Mouse (Mus musculus) forebrain, postnatal 0 days (tissue): ENCODE data around the gene Pusl1. TPM values are rescaled to one million over a fixed set of nuclear protein-coding genes. Genes with fewer than 3 reads are reported as not detected.

Source experiments
- ATAC-seq: fragments of 200-750 bp; cut with Nextera tagmentation; 2 replicates; pipeline ENCODE4 v1.8.0; 2017; ENCODE audit warnings: mild to moderate bottlenecking, moderate library complexity
- DNase-seq: peaks from one replicate; pipeline ENCODE4 v3.0.0-alpha.2; 2015
- H3K27ac ChIP-seq: fragments of 300-500 bp; sonication (generic); 2 replicates; pipeline ENCODE4 v1.5.1; 2014; ENCODE audit warnings: low read depth, mild to moderate bottlenecking, antibody characterized with exemption, low read length, moderate library complexity, mixed read lengths
- H3K27me3 ChIP-seq: fragments of 300-500 bp; sonication (generic); 2 replicates; pipeline ENCODE4 v1.6.1; 2014; ENCODE audit warnings: mild to moderate bottlenecking, low read length, mixed read lengths; ENCODE audit not compliant: insufficient read depth
- H3K36me3 ChIP-seq: fragments of 300-500 bp; sonication (generic); 2 replicates; pipeline ENCODE4 v1.6.1; 2014; ENCODE audit warnings: mild to moderate bottlenecking, moderate library complexity; ENCODE audit not compliant: insufficient read depth
- H3K4me1 ChIP-seq: fragments of 300-500 bp; sonication (generic); 2 replicates; pipeline ENCODE4 v1.6.1; 2014; ENCODE audit warnings: antibody characterized with exemption; ENCODE audit not compliant: insufficient read depth
- H3K4me2 ChIP-seq: fragments of 300-500 bp; sonication (generic); 2 replicates; pipeline ENCODE4 v1.6.1; 2014; ENCODE audit warnings: low read depth, mild to moderate bottlenecking, moderate library complexity
- H3K4me3 ChIP-seq: fragments of 300-500 bp; sonication (generic); 2 replicates; pipeline ENCODE4 v1.5.1; 2014; ENCODE audit warnings: low read depth, low read length, mixed read lengths
- H3K9ac ChIP-seq: fragments of 300-500 bp; sonication (generic); 2 replicates; pipeline ENCODE4 v1.6.1; 2014; ENCODE audit warnings: mild to moderate bottlenecking
- H3K9me3 ChIP-seq: fragments of 300-500 bp; sonication (generic); 2 replicates; pipeline ENCODE4 v1.6.1; 2016; ENCODE audit warnings: low read length
- CTCF ChIP-seq: sonication (generic); IDR thresholded peaks from 2 replicates; pipeline ENCODE4 v1.5.1; 2016; ENCODE audit warnings: antibody characterized with exemption, control low read depth, low read depth
- WGBS: fragments of 180-500 bp; shearing (Covaris S2); extraction: QIAGEN DNeasy Blood & Tissue Kit; methylation state at CpG from one replicate; pipeline ENCODE4 v1.1.7; 2014; 5-methylcytosine and 5-hydroxymethylcytosine counted together
- microRNA-seq, 2 experiments: library from miRNA; unstranded; fragments of <30 nt; microRNA quantifications; one replicate each; pipeline ENCODE4; 2016
- polyA plus RNA-seq: library from polyadenylated mRNA; unstranded; fragments of >200 nt; fragmentation: Nextera tagmentation; extraction: Ambion mirVana; gene quantifications from 2 replicates; pipeline ENCODE4 v1.2.1, GENCODE M21; 2015
- total RNA-seq: library from RNA; depleted of rRNA; stranded (reverse); fragments of >200 nt; gene quantifications from 2 replicates; pipeline ENCODE4 v1.2.3, GENCODE M21; 2014; rRNA removed

The Pusl1 gene
- total and polyA plus RNA-seq, 2 experiments from 2014 or later: 59.0 to 69.5 TPM

- Histone ChIP-seq H3K4me1 (no peaks in the 10 kb centered on the region), H3K9ac (0 out of 2 replicates have a peak overlapping the region, but pooled peaks have one; percentile 10), H3K9me3 (no peaks in the 10 kb centered on the region), H3K27ac (peak overlapping the region; percentile 40), H3K27me3 (no peaks in the 10 kb centered on the region), H3K4me2 (peak overlapping the region; percentile 47), H3K4me3 (peak overlapping the region; percentile 16), H3K36me3 (0 out of 2 replicates have a peak, but pooled peaks cover 4% of the 10 kb centered on the region)
- ATAC-seq (0 out of 2 replicates have a peak, but pooled peaks have one; percentile 17), DNase-seq (no peak)
- TF ChIP-seq CTCF: no peak
- WGBS: 10% methylated on average over 8 of the region's 8 CpGs
Measured at GRCm38 (mm10) chr4:155840076-155841002, 51.2 kb downstream of the Pusl1 start.

GRCm38 (mm10) chr4:155839483-155839910, 52.1 kb downstream of the Pusl1 start, which contains the start of gene Mxra8:
Gene Mxra8, plus strand, starts transcription at chr4:155839680.
- Histone ChIP-seq H3K36me3 (0 out of 2 replicates have a peak, but pooled peaks cover 4% of the 10 kb centered on the region), H3K27ac (peak within 1 kb of the TSS; percentile 40), H3K4me2 (peak within 1 kb of the TSS; percentile 47), H3K9ac (0 out of 2 replicates have a peak within 1 kb of the TSS, but pooled peaks have one; percentile 10), H3K27me3 (no peaks in the 10 kb centered on the region), H3K4me1 (no peaks in the 10 kb centered on the region), H3K4me3 (peak within 1 kb of the TSS; percentile 16; the same call in 1 of the 2 replicates), H3K9me3 (no peaks in the 10 kb centered on the region)
- ATAC-seq (peak; percentile 66), DNase-seq (peak; percentile 32)
- no peak for TF ChIP-seq CTCF
- 7% methylated on average over 16 of the region's 16 CpGs for WGBS

- H3K27ac ChIP-seq: 0 out of 2 replicates have a peak overlapping the region, but pooled peaks have one; percentile 15
- no peaks in the 10 kb centered on the region for H3K9me3 ChIP-seq
- no peaks in the 10 kb centered on the region for H3K4me1 ChIP-seq
- ATAC-seq: no peak
- no peak for TF ChIP-seq CTCF
- whole genome bisulfite sequencing: 59% methylated on average over 8 of the region's 8 CpGs
- no peaks in the 10 kb centered on the region for H3K27me3 ChIP-seq
- H3K4me2 ChIP-seq: no peak overlapping the region
- H3K36me3 ChIP-seq: 0 out of 2 replicates have a peak, but pooled peaks cover 4% of the 10 kb centered on the region
- no peak for DNase-seq
- no peak overlapping the region for H3K9ac ChIP-seq
- no peak overlapping the region for H3K4me3 ChIP-seq
Measured at GRCm38 (mm10) chr4:155838187-155839153, 53.1 kb downstream of the Pusl1 start.

Small RNA genes lying within 50 kb of the gene (microRNA-seq; reads per million reads assigned to microRNA genes)
- gene Gm22991: 0 reads per million in 2 experiments

Other genes starting within 250 kb of the Pusl1 start
- not detected in 2 replicates for gene Gm10563, start 246.4 kb downstream of the Pusl1 start, total RNA-seq
- gene Gm10563, start 246.4 kb downstream of the Pusl1 start, polyA plus RNA-seq: not detected in 2 replicates
- gene Mmp23, start 238.4 kb downstream of the Pusl1 start, total RNA-seq: 6.0 TPM in 2 replicates
- 2.5 and 2.9 TPM in 2 replicates for gene Mmp23, start 238.4 kb downstream of the Pusl1 start, polyA plus RNA-seq
- gene Mib2, start 222.6 kb downstream of the Pusl1 start, total RNA-seq: 98.0 and 116 TPM in 2 replicates
- 42.9 and 46.5 TPM in 2 replicates for gene Mib2, start 222.6 kb downstream of the Pusl1 start, polyA plus RNA-seq
- gene Fndc10, start 197.4 kb downstream of the Pusl1 start, total RNA-seq: 31.9 and 33.5 TPM in 2 replicates
- 20.4 and 24.6 TPM in 2 replicates for gene Fndc10, start 197.4 kb downstream of the Pusl1 start, polyA plus RNA-seq
- 103 and 121 TPM in 2 replicates for gene Ssu72, start 187.0 kb downstream of the Pusl1 start, total RNA-seq
- gene Ssu72, start 187.0 kb downstream of the Pusl1 start, polyA plus RNA-seq: 164 and 176 TPM in 2 replicates
- gene Tmem240, start 157.0 kb downstream of the Pusl1 start, total RNA-seq: 43.4 and 55.2 TPM in 2 replicates
- gene Tmem240, start 157.0 kb downstream of the Pusl1 start, polyA plus RNA-seq: 19.1 and 23.8 TPM in 2 replicates
- 72.3 and 79.2 TPM in 2 replicates for gene Atad3a, start 130.7 kb downstream of the Pusl1 start, total RNA-seq
- 61.3 and 68.6 TPM in 2 replicates for gene Atad3a, start 130.7 kb downstream of the Pusl1 start, polyA plus RNA-seq
- gene Vwa1, start 117.1 kb downstream of the Pusl1 start, total RNA-seq: 27.9 and 29.6 TPM in 2 replicates
- 22.9 and 24.8 TPM in 2 replicates for gene Vwa1, start 117.1 kb downstream of the Pusl1 start, polyA plus RNA-seq
- gene Tmem88b, start 105.9 kb downstream of the Pusl1 start, total RNA-seq: 0.14 and 0.38 TPM in 2 replicates
- 0.24 and 0.38 TPM in 2 replicates for gene Tmem88b, start 105.9 kb downstream of the Pusl1 start, polyA plus RNA-seq
- gene Ankrd65, start 101.3 kb downstream of the Pusl1 start, total RNA-seq: not detected in 2 replicates
- not detected in 2 replicates for gene Ankrd65, start 101.3 kb downstream of the Pusl1 start, polyA plus RNA-seq
- gene Mrpl20, start 88.9 kb downstream of the Pusl1 start, total RNA-seq: 134 and 220 TPM in 2 replicates
- gene Mrpl20, start 88.9 kb downstream of the Pusl1 start, polyA plus RNA-seq: 304 and 396 TPM in 2 replicates
- gene Ccnl2, start 79.3 kb downstream of the Pusl1 start, total RNA-seq: 112 and 113 TPM in 2 replicates
- 48.3 and 68.3 TPM in 2 replicates for gene Ccnl2, start 79.3 kb downstream of the Pusl1 start, polyA plus RNA-seq
- gene Aurkaip1, start 60.5 kb downstream of the Pusl1 start, total RNA-seq: 90.9 and 93.0 TPM in 2 replicates
- 148 and 183 TPM in 2 replicates for gene Aurkaip1, start 60.5 kb downstream of the Pusl1 start, polyA plus RNA-seq
- 19.5 and 35.9 TPM in 2 replicates for gene Mxra8, start 52.1 kb downstream of the Pusl1 start, total RNA-seq
- 25.0 and 30.5 TPM in 2 replicates for gene Mxra8, start 52.1 kb downstream of the Pusl1 start, polyA plus RNA-seq
- 118 and 120 TPM in 2 replicates for gene Dvl1, start 44.4 kb downstream of the Pusl1 start, total RNA-seq
- gene Dvl1, start 44.4 kb downstream of the Pusl1 start, polyA plus RNA-seq: 15.1 and 16.3 TPM in 2 replicates
- 0.54 and 0.67 TPM in 2 replicates for gene Tas1r3, start 28.4 kb downstream of the Pusl1 start, total RNA-seq
- 0.14 and 0.22 TPM in 2 replicates for gene Tas1r3, start 28.4 kb downstream of the Pusl1 start, polyA plus RNA-seq
- 12.7 and 19.8 TPM in 2 replicates for gene Cptp, start 22.3 kb downstream of the Pusl1 start, total RNA-seq
- 18.7 and 22.8 TPM in 2 replicates for gene Cptp, start 22.3 kb downstream of the Pusl1 start, polyA plus RNA-seq
- 47.7 and 63.8 TPM in 2 replicates for gene Ints11, start 22.2 kb downstream of the Pusl1 start, total RNA-seq
- gene Ints11, start 22.2 kb downstream of the Pusl1 start, polyA plus RNA-seq: 58.8 and 59.8 TPM in 2 replicates
- 116 and 147 TPM in 2 replicates for gene Acap3, start within 50 bp of the Pusl1 start, total RNA-seq
- 84.2 and 95.3 TPM in 2 replicates for gene Acap3, start within 50 bp of the Pusl1 start, polyA plus RNA-seq
- 80.3 and 84.7 TPM in 2 replicates for gene Ube2j2, start 52.0 kb upstream of the Pusl1 start, total RNA-seq
- 138 and 163 TPM in 2 replicates for gene Ube2j2, start 52.0 kb upstream of the Pusl1 start, polyA plus RNA-seq
- 12.8 and 13.9 TPM in 2 replicates for gene C1qtnf12, start 70.5 kb upstream of the Pusl1 start, total RNA-seq
- 10.3 and 11.1 TPM in 2 replicates for gene C1qtnf12, start 70.5 kb upstream of the Pusl1 start, polyA plus RNA-seq
- gene B3galt6, start 100.9 kb upstream of the Pusl1 start, total RNA-seq: 39.5 and 43.9 TPM in 2 replicates
- gene B3galt6, start 100.9 kb upstream of the Pusl1 start, polyA plus RNA-seq: 19.4 and 28.6 TPM in 2 replicates
- 123 and 126 TPM in 2 replicates for gene Sdf4, start 101.1 kb upstream of the Pusl1 start, total RNA-seq
- gene Sdf4, start 101.1 kb upstream of the Pusl1 start, polyA plus RNA-seq: 115 and 117 TPM in 2 replicates
- 0.48 and 1.3 TPM in 2 replicates for gene Tnfrsf4, start 122.1 kb upstream of the Pusl1 start, total RNA-seq
- 0.40 and 0.49 TPM in 2 replicates for gene Tnfrsf4, start 122.1 kb upstream of the Pusl1 start, polyA plus RNA-seq
- gene Tnfrsf18, start 134.4 kb upstream of the Pusl1 start, total RNA-seq: 1.5 TPM in 1 of 2 replicates, not detected in the other
- 0.67 and 1.2 TPM in 2 replicates for gene Tnfrsf18, start 134.4 kb upstream of the Pusl1 start, polyA plus RNA-seq
- gene Ttll10, start 167.6 kb upstream of the Pusl1 start, total RNA-seq: not detected in 2 replicates
- 0.06 TPM in 1 of 2 replicates, not detected in the other for gene Ttll10, start 167.6 kb upstream of the Pusl1 start, polyA plus RNA-seq
- gene 9430015G10Rik, start 218.2 kb upstream of the Pusl1 start, total RNA-seq: 22.8 and 28.3 TPM in 2 replicates
- 18.3 and 22.3 TPM in 2 replicates for gene 9430015G10Rik, start 218.2 kb upstream of the Pusl1 start, polyA plus RNA-seq
- gene Rnf223, start 238.7 kb upstream of the Pusl1 start, total RNA-seq: 0.33 and 0.46 TPM in 2 replicates
- 0.08 and 0.19 TPM in 2 replicates for gene Rnf223, start 238.7 kb upstream of the Pusl1 start, polyA plus RNA-seq